Mouse (Mus musculus) layer of hippocampus, adult 9-11 months (tissue): ENCODE results near the gene Tnrc6b.

Experiments
- DNase-seq: peaks from one replicate; pipeline ENCODE4 v3.0.0; 2022

Tnrc6b gene

DNA sequence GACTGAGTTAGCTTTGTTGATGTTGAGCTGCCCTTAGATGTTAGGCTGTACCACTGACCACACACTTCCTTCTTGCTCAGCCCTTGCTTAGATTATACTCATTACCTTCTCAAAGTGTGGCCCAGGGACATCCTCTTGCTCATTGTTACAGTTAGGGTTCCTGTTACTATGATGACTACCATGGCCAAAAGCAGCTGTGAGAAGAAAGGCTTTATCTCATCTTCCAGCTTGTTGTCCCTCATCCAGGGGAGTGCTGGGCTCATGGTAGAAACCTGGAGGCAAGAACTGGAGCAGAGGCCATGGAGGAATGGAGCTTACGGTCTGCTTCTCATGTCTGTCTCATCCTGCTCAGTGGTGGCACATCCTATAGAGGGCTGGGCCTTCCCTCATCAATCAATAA, 28.9 kb downstream of the Tnrc6b start:
- DNase-seq, result no peak

DNA sequence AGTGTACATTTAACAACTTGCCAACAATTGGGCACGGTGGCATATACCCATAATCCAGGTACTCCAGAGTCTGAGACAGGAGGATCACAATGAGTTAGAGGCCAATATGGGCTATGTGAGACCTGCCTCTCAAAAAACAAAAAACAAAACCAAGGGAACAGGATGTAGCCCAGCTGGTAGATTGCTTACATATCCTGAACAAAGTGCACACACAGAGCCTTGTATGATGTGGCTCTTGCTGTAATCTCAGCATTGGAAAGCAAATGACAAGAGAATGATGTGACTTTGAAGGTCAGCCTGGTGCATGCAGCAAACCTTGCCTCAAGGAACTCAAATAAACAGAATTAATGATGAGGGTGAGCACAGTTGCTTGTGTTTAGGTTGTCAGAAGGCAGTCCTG, 30.7 kb downstream of the Tnrc6b start:
- DNase-seq, result no peak

DNA sequence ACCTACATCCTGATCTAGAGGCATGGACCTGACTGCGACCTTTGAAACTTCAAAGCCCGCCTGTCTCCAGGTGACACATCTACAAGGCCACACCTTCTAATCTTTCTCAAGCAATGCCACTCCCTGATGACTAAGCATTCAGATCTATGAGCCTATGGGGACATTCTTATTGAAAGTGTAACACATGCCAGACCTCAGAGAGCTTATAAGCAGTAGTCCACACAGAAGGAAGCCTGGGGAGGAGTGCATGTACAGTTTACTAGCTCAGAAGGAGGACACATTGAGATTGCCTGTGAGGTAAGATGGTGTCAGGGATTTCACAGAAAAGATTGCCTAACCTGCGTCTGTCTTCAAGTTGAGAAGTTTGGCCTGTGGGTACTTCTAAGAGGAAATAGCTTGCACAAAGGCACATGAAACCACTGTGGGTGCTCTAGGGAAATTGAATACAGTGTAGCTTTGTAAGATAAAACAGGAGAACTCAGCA, 31.9 kb downstream of the Tnrc6b start:
- no peak for DNase-seq

DNA sequence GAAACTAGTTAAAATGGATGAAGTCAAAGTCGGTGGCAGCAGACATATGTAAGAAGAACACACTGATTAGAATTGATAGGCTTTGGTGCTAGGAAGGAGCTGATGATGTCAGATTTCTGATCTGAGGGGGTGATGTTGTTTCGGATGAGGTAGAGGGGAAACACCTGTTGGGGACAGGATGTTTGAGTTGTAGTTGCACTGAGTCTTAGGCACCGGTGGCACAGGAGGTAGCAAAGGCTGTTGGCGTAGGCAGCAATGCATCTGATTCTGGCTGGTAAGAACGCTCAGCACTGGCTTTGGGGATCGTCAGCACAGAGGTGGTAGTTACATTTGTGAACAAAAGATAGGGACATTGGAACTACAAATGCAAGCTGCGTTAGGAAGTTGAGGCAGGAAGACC, 32.5 kb downstream of the Tnrc6b start:
- DNase-seq, result no peak

DNA sequence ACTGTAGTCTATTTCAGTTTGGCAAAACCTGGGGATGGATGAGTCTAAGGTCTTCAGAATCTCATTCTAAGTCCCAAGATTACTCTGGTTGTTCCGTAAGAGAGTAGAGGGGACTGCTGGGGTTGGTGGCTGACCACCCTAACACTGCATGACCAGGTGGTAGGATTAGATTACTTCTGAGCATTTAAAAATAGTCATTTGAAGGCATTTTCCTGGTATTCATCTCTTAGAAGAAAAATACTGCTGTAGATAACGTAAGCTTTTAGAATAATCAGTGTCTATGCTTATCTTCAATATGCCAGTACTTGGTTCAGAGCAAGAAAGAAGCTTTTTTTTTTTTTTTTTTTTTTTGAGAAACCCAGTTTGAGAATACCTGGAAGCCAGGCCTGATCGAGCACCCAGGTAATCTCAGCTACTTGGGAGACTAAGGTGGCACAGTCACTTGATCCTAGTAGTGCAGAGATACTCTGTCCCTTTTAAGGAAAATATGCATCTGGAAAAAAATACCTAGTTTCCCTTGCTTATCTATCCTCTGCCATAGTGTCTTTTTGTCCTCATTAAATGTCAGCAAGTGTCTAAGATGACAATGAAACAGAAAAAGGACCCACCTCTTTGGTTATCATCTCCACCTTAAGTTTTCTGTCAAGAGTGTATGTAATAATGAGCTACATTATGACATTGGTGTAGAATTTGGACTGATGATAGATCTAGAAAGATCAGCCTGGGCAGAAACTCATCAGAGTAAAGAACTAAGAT, 33.7 kb downstream of the Tnrc6b start:
- no peak for DNase-seq

DNA sequence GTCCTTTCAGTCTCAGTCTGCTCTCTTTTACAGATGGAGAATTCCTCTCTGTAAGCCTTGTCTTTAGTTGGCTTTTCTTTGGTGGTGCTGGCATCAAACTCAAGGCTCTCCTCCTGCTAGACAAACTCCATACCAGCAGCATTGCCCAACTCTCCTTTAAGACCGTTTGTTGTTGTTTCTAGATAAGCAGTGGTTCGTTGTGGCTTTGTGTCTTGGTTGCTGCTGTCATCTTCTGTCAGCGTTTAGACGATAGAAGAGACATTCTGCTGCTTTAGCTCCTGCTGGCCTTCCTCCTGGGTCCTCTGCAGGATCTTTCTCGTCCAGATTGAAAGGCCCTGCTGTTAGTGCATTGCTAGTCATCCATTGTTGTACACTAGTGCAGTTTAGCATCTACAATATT, 37.9 kb downstream of the Tnrc6b start:
- no peak for DNase-seq

DNA sequence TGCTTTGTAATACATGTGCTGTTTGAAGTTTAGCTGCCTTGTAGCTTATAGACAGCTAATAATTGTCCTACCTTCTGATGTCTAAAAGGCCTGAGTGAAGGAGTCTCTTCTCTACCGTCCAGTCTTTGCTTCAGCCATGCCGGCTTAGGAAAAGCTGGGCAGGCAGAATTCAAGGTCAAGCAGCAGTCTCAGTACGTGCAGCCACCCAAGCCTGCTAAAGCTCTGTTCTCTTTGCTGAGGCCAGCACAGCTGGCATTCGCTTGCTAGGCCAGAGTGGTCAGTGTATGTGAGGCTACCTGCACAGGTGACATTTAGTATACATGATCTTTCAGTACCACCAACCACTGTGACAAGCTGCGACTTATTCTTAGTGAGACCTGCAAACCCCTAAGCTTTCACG, 42.2 kb downstream of the Tnrc6b start:
- DNase-seq, result no peak

DNA sequence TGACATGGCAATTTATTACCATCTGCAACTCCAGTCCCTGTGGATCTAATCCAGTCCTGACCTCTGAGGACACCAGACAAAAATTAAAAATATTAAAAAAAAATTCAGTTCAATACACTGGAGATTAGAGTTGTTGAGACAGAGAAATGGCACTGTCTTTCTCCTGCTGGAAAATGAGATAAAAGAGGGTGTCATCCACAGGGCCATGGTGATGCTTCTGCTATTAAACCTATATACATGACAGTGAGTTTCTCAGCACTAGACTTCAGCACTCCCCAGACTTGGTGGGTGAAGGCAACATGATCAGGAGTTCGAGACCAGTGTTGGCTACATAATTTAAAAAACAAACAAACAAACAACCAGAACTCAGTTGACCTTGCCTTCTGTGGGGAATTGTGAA, 43.0 kb downstream of the Tnrc6b start:
- no peak for DNase-seq

DNA sequence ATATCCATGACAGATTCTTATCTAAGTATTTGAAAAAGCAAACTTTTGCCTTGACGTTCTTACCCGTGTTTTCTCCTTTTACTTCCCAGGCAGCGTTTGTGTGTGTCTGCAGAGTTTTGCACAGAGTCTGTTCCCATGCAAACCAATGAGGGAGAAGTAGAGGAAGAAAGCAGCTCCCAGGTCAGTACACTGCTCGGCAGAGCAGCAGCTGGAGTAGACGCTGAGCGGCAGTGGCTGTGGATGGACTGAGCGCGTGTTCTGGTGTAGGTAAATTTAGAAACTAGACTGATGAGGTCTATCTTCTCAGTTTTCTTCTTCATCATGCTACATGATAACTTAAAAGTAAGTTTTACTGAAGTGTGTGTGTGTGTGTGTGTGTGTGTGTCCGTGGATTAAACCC, 48.3 kb downstream of the Tnrc6b start:
- DNase-seq, result no peak

DNA sequence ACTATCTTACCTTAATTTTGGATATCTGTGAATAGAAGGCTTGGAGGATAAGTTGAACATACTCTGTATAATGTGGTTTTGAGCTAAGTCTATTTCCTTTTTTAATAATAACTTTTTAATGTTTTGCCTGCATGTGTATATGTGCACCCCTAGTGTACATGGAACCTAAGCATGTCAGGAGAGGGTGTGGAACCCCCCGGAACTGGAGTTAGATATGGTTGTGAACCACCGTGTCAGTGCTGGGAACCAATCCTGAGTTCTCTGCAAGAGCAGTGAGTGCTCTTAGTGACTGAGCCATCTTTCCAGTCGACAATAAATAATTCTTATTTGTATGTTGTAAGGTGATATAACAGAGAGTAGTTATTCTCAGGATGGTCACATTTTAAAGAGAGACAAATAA, 49.4 kb downstream of the Tnrc6b start:
- DNase-seq, result no peak

DNA sequence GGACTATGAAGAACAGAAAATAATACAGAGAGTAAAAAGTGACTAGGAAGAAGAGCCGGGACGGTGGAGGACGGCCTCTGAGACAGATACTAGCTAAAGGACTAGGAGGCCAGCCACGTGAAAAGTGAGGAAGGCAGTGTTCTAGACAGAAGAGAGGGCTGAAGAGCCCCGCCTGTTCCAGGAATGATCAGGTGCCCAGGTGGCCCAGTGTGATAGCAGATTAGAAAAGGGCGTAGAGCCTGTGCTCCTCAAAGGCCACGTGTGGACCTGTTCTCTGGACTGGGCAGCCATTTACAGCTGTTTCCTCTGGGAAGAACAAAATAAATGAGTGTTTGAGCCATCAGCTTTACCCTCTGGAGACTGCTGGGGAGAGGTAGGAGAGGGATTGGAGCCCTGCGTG, 49.8 kb downstream of the Tnrc6b start:
- no peak for DNase-seq

DNA sequence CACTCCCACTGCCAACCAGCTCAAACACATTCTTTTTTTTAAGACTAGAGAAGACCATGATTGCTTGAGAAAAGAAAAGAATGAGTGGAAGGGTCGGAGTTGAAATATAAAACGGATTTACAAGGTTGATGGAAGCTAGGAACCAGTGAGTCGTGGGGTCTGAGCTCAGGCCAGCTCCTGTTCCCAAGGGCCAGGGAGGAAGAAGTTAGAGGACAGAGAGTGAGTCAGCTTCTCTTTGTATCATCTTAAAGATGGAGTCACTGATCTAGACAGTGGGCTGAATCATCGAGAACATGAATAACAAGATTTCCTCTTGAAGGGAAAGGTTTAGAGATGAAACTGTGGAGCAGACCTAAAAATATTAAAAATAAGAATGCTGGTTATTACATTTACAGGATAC, 51.5 kb downstream of the Tnrc6b start:
- DNase-seq, result no peak

DNA sequence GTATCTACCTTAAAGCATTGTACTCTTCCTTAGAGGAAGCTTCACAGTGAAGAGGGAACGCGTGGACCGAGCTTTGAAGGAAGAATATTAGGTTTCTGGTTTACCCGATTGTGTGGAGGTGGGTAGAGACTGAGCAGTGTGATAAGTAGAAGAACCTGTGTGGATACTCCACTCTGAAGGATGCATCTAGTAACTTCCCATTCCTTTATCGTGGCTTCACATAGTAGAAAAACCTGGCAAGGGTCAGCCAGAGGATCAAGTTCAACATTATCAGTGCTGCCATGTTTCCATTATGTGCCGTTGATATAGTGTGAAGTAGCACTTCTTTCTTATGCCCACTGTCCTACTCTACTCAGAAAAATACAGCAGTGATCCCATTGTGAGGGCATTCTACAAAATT, 53.6 kb downstream of the Tnrc6b start:
- DNase-seq, result no peak

DNA sequence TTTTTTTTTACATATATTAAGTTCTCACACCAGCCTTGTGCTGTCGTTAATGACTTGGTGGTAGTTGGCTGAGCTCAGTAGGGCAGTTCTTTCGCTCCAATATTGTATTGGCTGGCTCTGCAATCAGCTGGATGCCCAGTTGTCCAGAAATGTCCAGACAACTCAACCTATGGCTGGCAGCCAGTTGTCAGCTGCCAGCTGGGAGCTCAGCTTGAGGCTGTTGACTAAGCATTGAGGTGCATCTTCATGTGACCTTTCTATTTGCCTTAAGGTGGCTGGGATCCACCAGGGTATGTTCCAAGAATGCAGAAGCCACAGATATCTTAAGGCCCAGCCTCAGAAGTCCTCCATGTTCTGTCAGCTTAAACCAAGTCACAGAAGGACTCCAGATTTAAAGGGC, 54.3 kb downstream of the Tnrc6b start:
- DNase-seq, result no peak

DNA sequence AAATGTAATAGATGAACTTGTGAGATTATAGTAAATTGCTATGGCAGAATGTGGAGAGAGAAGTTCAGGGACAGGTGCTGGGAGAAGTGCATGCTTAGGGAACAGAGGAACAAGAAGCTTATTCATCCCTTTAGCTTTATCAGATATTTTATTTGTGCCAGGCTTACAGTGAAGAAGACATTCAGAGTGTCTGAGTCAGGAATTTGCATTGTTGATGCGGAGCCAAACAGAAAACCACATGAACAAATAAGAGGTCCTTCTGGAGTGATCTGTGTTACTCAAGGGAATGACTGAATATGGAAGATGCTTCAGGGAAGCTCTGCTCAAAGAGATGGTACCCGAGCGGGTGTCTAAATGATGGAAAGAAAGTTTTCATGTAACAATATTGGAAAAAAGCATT, 57.1 kb downstream of the Tnrc6b start:
- DNase-seq, result no peak

DNA sequence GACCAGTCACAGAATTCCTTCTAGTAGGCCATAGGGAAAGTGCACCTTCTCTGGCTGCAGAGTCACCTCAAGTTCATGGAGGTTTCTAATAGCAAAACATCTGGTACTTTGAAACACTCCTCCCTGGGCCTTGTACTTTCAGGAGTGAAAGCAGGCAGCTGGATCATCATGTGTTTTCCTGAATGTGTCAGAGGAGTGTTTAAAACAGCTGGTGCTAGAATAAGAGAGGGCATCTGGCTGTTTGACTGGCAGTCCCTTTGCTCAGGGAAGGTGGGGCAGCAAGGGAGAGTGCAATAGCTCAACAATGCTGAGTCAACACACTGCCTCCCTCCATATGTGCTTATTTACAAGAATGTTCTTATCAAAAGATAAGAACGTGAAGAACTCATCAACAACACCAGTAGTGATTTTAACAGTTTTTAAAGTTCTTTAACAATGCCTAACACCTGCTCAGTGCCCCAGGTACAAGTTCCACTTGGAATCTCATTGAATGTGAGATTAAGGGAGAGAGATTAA, 60.9 kb downstream of the Tnrc6b start:
- DNase-seq, result no peak

DNA sequence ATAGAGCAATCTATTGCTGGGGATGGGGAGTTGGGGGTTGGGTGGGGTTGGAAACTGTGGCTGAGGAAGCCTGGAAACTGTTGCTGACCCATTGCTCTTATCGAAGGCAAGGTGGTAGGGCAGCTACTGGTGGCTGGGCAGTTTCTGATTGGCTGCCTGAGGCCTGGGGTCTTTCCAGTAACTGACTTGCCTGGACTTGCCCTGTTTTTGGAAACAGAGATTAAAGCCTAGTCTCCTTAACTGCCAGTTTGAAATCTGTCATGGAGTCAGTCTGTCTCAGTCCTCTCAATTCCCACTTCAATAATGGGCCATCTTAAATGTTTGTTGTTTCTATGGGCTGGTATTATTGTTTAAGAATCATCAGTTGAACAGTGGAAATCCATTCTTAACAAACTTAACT, 63.6 kb downstream of the Tnrc6b start:
- no peak for DNase-seq

DNA sequence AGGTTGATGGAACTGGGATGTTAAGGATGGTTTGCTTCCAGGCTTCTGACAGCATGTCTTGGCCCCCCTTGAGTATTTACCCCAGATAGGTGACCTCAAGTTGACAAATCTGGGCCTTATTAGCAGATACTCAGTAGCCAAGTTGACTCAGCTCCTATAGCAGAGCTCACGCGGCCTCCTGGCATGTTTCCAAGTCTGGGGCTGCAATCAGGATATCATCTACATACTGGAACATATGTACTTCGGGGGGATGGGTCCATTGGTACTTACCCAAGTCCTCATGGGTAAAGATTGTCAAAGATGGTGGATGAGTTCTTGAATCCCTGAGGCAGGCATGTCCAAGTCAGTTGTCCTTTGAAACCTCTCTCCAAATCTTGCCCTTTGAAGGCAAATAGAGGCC, 67.9 kb downstream of the Tnrc6b start:
- DNase-seq, result no peak

DNA sequence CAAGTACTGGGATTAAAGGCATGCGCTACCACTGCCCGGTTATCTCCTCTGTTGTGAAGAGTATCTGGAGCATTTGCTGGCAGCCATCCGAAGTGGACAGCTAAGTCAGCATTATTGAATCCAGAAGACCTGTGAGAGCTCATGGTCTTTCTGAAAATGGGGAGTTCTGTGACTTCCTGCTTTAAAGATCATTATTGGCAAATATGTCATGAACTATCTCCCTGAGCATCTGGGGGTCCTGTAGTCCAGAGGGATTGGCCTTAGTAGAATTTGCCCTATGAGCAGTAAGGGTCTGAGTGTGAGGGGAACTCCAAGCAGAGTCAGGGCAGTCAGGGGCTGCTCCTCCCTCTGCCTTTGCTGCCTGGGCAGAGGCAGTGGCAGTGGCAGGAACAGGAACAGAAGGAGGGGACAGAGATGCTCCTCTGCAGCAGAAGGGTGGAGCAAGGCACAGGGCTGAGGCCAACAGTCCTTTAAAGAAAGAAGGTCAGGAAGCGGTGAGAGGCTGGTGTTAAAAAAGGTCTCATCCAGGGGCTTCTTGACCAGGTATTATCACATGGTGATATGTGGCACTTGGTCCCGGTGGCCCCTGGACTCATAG, 69.1 kb downstream of the Tnrc6b start:
- DNase-seq, result no peak

DNA sequence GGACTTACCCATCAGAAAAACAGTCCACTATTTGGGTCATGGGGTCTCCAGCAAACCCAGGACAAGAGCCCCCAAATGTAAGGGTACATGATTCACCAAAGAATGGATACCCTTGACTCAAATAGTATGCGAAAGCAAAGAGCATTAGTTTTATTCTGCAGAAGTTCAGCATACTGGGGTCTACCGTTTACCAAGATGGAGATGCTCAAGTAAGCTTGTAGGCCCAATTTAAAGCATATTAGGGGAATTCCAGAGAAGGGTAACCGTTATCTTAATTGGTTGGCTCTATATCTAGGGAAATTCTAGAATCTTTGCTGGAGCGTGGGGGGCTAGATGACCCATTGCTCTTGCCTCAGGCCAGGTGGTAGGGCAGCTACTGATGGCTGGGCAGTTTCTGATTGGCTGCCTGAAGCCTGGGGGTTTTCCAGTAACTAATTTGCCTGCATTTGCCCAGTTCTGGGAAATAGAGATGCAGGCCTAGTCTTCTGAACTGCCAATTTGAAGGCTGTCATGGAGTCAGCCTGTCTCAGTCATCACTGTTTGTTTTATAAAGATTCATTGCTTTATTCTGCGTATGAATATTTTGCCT, 70.2 kb downstream of the Tnrc6b start:
- DNase-seq, result no peak

DNA sequence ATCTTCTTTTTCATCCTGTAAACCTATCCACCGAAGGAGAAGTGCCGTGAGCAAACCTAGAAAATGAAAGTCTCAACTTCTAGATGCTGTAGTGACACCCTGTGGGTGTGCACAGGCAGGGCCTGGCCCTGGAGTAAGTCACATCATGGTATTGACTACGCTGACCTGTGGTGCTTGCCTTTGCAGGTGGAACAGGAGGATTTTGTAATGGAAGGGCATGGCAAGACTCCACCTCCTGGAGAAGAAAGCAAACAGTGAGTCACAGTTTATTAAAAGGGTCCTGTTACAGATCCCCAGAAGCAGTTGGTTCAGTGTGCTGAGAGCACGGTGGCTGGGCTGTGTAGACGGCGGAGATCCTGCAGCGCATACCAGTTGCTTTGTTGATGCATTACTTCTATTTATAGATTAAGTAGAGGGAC, 73.4 kb downstream of the Tnrc6b start:
- DNase-seq, result no peak

DNA sequence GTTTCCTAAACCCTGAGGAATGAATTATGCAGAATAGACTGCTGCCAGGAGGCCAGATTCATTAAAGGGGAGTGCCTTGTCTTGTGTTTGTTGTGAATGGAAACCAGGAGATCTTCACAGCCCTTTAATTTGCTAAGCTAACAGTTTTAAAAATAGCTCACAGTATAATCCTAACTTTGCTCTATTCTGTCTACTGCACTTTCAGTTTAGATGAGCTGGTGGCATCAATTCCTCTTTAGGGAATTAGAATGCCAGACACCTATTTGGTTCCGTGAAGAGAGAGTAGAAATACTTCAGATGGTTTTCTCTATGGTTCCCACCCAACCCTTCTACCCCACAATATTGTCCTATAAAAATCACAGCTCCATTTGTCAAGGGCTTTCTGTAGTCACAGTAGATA, 74.6 kb downstream of the Tnrc6b start:
- no peak for DNase-seq

DNA sequence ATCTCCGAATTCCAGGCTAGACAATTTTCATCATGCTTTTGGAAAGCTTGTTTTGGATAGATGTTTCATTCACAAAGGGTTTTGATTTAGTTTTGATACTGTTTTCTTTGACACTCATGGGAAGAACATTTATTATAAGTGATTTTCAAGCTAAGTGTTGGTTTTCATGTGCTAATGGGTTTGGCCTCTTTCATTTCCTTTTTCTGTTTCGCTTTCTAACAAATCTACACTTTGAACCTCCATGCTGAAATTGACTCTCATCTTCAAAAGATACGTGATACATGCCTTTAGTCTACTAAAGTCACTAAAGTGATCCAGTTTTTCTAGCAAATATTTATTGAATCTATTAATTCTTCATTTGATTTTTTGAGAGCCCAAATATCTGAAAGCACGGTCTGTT, 76.6 kb downstream of the Tnrc6b start:
- no peak for DNase-seq

DNA sequence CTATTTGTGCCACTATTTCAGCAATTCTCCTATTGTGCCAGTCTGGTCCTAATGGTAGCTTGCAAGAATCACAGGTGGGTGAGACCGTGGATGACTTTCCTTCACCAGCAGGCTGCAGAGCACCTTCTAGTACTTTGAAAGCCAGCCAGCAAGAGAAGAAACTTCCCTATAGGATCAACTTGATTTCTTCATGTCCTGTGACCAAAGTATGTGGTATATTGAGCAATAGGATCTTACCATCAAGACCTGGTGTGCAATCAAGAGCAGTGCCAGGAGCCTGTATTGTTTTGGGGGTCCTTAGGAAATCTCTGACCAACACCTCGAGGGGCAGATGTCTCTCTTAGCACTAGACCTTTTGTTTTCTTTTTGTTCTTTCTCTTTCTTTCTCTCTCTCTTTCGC, 81.4 kb downstream of the Tnrc6b start:
- no peak for DNase-seq
